In the genomic region with DNA sequence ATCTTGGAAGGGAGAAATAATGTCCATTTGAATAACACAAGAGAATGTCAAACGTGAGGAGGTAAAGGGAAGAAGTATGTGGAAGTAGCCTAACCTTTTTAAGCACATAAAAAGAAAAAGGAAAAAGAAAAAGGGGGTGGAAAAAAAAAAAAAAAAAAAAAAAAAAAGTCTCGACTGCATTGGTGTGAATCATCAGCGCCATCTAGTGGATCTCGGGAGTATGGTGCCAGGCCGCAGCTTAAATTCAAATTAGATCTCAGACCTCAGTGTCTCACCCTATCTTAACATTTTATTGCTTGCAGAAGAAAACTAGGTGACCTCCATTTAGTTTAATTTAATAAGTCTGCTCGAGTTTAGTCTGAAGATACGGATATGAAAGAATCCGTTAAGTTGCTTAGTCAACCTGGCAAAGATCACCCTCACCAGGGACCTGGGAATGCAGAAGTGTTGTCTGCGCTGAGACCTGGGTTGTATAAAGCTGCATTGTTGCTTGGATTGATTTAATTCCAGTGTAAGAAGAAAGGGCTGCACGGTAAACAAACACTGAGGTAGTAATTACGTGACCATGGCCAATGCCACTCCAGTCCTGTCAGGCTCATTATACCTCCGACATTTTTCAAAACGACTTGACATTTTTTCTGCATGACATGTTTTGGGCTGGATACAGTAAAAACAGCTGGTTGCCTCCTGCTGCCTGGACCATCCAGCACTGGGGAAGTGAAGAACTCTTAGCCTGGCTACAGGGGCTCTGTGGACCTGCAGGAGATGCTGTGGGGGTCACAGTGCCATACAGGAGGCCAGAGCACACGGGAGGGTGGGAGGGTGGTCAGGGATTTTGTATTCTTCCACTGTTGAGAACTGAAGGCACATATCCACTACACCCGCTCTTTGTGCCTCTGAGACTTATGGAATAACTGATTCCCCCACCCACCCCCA, we compare ENCODE assay signal across 8 mouse cellular contexts.
DNase-seq lines count a peak whose midpoint lies in the region; ATAC-seq lines count a peak whose summit lies in the region.

No protein-coding gene starts in this region.

- peak; percentile 26 to 77 for DNase-seq in heart, adult 18-20 months
- DNase-seq in adrenal gland, postnatal 14 days: peak; percentile 76
- DNase-seq in embryonic facial prominence, embryonic 10.5 days (ENCODE audit: low spot score): peak; percentile 66
- DNase-seq in heart, postnatal 14 days: peak; percentile 48 to 68
- DNase-seq in left cerebral cortex, adult 11 months (ENCODE audit: low spot score): peak; percentile 65
- DNase-seq in telencephalon, adult 2 months (ENCODE audit: low read depth, low spot score): peak; percentile 53

- intact Hi-C loops in heart, postnatal 14 days (cut with DNase I): loop anchor here (5.0 to 10.0 kb wide), 5 partner anchors 321 to 1636 kb away; no protein-coding TSS in a partner anchor

- H3K36me3 ChIP-seq in heart, embryonic 11.5 days (ENCODE audit: control insufficient read depth, insufficient read depth, low read length): no peaks in the 10 kb centered on the region
- H3K36me3 ChIP-seq in embryonic facial prominence, embryonic 10.5 days (replicated peaks): no peaks in the 10 kb centered on the region
- no peaks in the 10 kb centered on the region for H3K36me3 ChIP-seq in midbrain, embryonic 12.5 days

- H3K4me1 ChIP-seq in heart, embryonic 11.5 days (ENCODE audit: control insufficient read depth, insufficient read depth, low read length): peaks cover 5% of the 10 kb centered on the region
- peaks cover 25% of the 10 kb centered on the region for H3K4me1 ChIP-seq in embryonic facial prominence, embryonic 10.5 days
- H3K4me1 ChIP-seq in midbrain, embryonic 12.5 days: peaks cover 30% of the 10 kb centered on the region

- no peak overlapping the region for H3K4me3 ChIP-seq in heart, embryonic 11.5 days (ENCODE audit: low read depth, low read length)
- H3K4me3 ChIP-seq in embryonic facial prominence, embryonic 10.5 days: no peak overlapping the region
- H3K4me3 ChIP-seq in midbrain, embryonic 12.5 days: no peak overlapping the region

- H3K27ac ChIP-seq in heart, embryonic 11.5 days (ENCODE audit: low read depth, low read length): no peak overlapping the region
- H3K27ac ChIP-seq in embryonic facial prominence, embryonic 10.5 days (replicated peaks): peak overlapping the region; percentile 60; the same call in 1 of the 2 replicates
- H3K27ac ChIP-seq in midbrain, embryonic 12.5 days (replicated peaks): 0 out of 2 replicates have a peak overlapping the region, but pooled peaks have one; percentile 35

- ATAC-seq in heart, embryonic 11.5 days (replicated peaks; ENCODE audit: insufficient number of reproducible peaks, low FRiP score, low TSS enrichment): no peak
- peak; percentile 41; the same call in 1 of the 2 replicates for ATAC-seq in midbrain, embryonic 12.5 days (ENCODE audit: low FRiP score, low read depth)

- no peaks in the 10 kb centered on the region for H3K27me3 ChIP-seq in heart, embryonic 11.5 days (ENCODE audit: control insufficient read depth, insufficient read depth, low read length)
- no peaks in the 10 kb centered on the region; the same call in 1 of the 2 replicates for H3K27me3 ChIP-seq in embryonic facial prominence, embryonic 10.5 days (replicated peaks; ENCODE audit: low read depth, poor library complexity, severe bottlenecking)
- peaks cover 3% of the 10 kb centered on the region; the same call in 1 of the 2 replicates for H3K27me3 ChIP-seq in midbrain, embryonic 12.5 days

- H3K9me3 ChIP-seq in heart, embryonic 11.5 days (replicated peaks; ENCODE audit: control insufficient read depth, low read length): no peaks in the 10 kb centered on the region
- H3K9me3 ChIP-seq in embryonic facial prominence, embryonic 10.5 days: no peaks in the 10 kb centered on the region
- no peaks in the 10 kb centered on the region for H3K9me3 ChIP-seq in midbrain, embryonic 12.5 days

- WGBS in heart, embryonic 11.5 days (ENCODE audit: insufficient replicate concordance): 33% methylated on average over 15 of the region's 15 CpGs
- WGBS in embryonic facial prominence, embryonic 10.5 days: 28% methylated on average over 15 of the region's 15 CpGs
- WGBS in midbrain, embryonic 12.5 days: 19% methylated on average over 15 of the region's 15 CpGs

- no peak overlapping the region for H3K4me2 ChIP-seq in heart, embryonic 11.5 days
- peak overlapping the region; percentile 32; the same call in 1 of the 2 replicates for H3K4me2 ChIP-seq in midbrain, embryonic 12.5 days (replicated peaks)

- H3K9ac ChIP-seq in heart, embryonic 11.5 days (ENCODE audit: low read depth, low read length): no peak overlapping the region
- no peak overlapping the region for H3K9ac ChIP-seq in midbrain, embryonic 12.5 days (replicated peaks)
